Mouse (Mus musculus): Measurements from ENCODE around the gene 4933427D14Rik.

- no peak for TF ChIP-seq CTCF (IDR thresholded peaks at IDR 0.05; ENCODE audit: low read depth, low read length)
- no peak for TF ChIP-seq POLR2A (IDR thresholded peaks at IDR 0.05; ENCODE audit: insufficient read depth, low read length)
- TF ChIP-seq EP300 (IDR thresholded peaks at IDR 0.05; ENCODE audit: insufficient read depth, low read depth, low read length), result no peak
These were observed 79.6 kb downstream of the 4933427D14Rik start for GRCm38 (mm10) chr11:72127450-72128189.

Measured in ES-Bruce4 (cell line).